Mouse (Mus musculus): ENCODE data around the gene Nck2. TPM values are rescaled to one million over a fixed set of nuclear protein-coding genes. Genes with fewer than 3 reads are reported as not detected.

Gene Nck2
- total and polyA plus RNA-seq, 2 experiments from 2014 or later = 17.7 to 49.7 TPM

GRCm38 (mm10) chr1:43615948-43616347, 171.6 kb downstream of the Nck2 start:
- no peak overlapping the region for H3K9ac ChIP-seq (replicated peaks; ENCODE audit: low read depth, low read length)
- 50% methylated on average over 4 of the region's 4 CpGs for WGBS

More at GRCm38 (mm10) chr1:43615948-43616347, 171.6 kb downstream of the Nck2 start:
- Histone ChIP-seq H3K9me3 (replicated peaks; ENCODE audit: control insufficient read depth, low read length) (peaks cover 6% of the 10 kb centered on the region; the same call in 1 of the 2 replicates), H3K4me1 (ENCODE audit: control insufficient read depth, insufficient read depth) (no peaks in the 10 kb centered on the region), H3K36me3 (replicated peaks; ENCODE audit: control insufficient read depth, insufficient read depth, low read length) (no peaks in the 10 kb centered on the region), H3K4me2 (ENCODE audit: low read depth, low read length) (no peak overlapping the region), H3K27me3 (ENCODE audit: control insufficient read depth, insufficient read depth, low read length) (no peaks in the 10 kb centered on the region), H3K4me3 (ENCODE audit: low read depth, low read length) (no peak overlapping the region), H3K27ac (ENCODE audit: low read depth) (0 out of 2 replicates have a peak overlapping the region, but pooled peaks have one; percentile 6)
- DNase-seq (ENCODE audit: low spot score) (peak; percentile 13), ATAC-seq (ENCODE audit: insufficient read depth, low read depth) (no peak; the same call in 1 of the 2 replicates)
- no peak for TF ChIP-seq EP300 (IDR thresholded peaks at IDR 0.05; ENCODE audit: low read depth)
- peak; percentile 5; the same call in 1 of the 2 replicates for TF ChIP-seq CTCF (IDR thresholded peaks at IDR 0.05; ENCODE audit: low read depth)

Other genes starting within 250 kb of the Nck2 start
- 2,555 and 2,942 TPM in 2 replicates for gene Fhl2, start 247.6 kb upstream of the Nck2 start, total RNA-seq (2014; rRNA removed; ENCODE audit: low replicate concordance)
- 974 and 1,129 TPM in 2 replicates for gene Fhl2, start 247.6 kb upstream of the Nck2 start, polyA plus RNA-seq (2015; fragmentation: Nextera tagmentation; extraction: Ambion mirVana)